Mouse (Mus musculus) hindbrain, embryonic 14.5 days (tissue): Measurements from ENCODE around the gene Shroom4. TPM values are rescaled to one million over a fixed set of nuclear protein-coding genes. Genes with fewer than 3 reads are reported as not detected.

Experiments
- ATAC-seq: fragments of 200-750 bp; cut with Nextera tagmentation; 2 replicates; pipeline ENCODE4 v1.8.0; 2017; ENCODE audit warnings: moderate number of reproducible peaks, mild to moderate bottlenecking, moderate TSS enrichment, moderate library complexity; ENCODE audit not compliant: low FRiP score
- DNase-seq: peaks from one replicate; pipeline ENCODE4 v3.0.0-alpha.2; 2015; ENCODE audit warnings: low spot score
- H3K27ac ChIP-seq: fragments of 300-500 bp; sonication (generic); 2 replicates; pipeline ENCODE4 v1.5.1; 2014; ENCODE audit warnings: mild to moderate bottlenecking, moderate library complexity
- H3K27me3 ChIP-seq: fragments of 300-500 bp; sonication (generic); 2 replicates; pipeline ENCODE4 v1.6.1; 2014; ENCODE audit warnings: mild to moderate bottlenecking, low read length, mixed read lengths; ENCODE audit not compliant: control insufficient read depth, insufficient read depth
- H3K36me3 ChIP-seq: fragments of 300-500 bp; sonication (generic); replicated peaks from 2 replicates; pipeline ENCODE4 v1.6.1; 2014; ENCODE audit not compliant: control insufficient read depth, insufficient read depth
- H3K4me1 ChIP-seq: fragments of 300-500 bp; sonication (generic); replicated peaks from 2 replicates; pipeline ENCODE4 v1.6.1; 2014; ENCODE audit warnings: antibody characterized with exemption, low read length, mixed read lengths; ENCODE audit not compliant: control insufficient read depth, insufficient read depth
- H3K4me2 ChIP-seq: fragments of 300-500 bp; sonication (generic); replicated peaks from 2 replicates; pipeline ENCODE4 v1.6.1; 2014; ENCODE audit warnings: mild to moderate bottlenecking, moderate library complexity
- H3K4me3 ChIP-seq: fragments of 300-500 bp; sonication (generic); replicated peaks from 2 replicates; pipeline ENCODE4 v1.5.1; 2014; ENCODE audit warnings: mild to moderate bottlenecking, low read length
- H3K9ac ChIP-seq: fragments of 300-500 bp; sonication (generic); 2 replicates; pipeline ENCODE4 v1.6.1; 2014
- H3K9me3 ChIP-seq: fragments of 300-500 bp; sonication (generic); 2 replicates; pipeline ENCODE4 v1.6.1; 2016; ENCODE audit warnings: low read length; ENCODE audit not compliant: control insufficient read depth
- WGBS: fragments of 180-500 bp; shearing (Covaris S2); extraction: QIAGEN DNeasy Blood & Tissue Kit; methylation state at CpG from one replicate; pipeline ENCODE4 v1.1.7; 2014; 5-methylcytosine and 5-hydroxymethylcytosine counted together
- polyA plus RNA-seq: library from polyadenylated mRNA; unstranded; fragments of >200 nt; fragmentation: Nextera tagmentation; extraction: Ambion mirVana; gene quantifications from 2 replicates; pipeline ENCODE4 v1.2.1, GENCODE M21; 2014

The Shroom4 gene
- 2.1 and 2.5 TPM in 2 replicates for polyA plus RNA-seq

DNA sequence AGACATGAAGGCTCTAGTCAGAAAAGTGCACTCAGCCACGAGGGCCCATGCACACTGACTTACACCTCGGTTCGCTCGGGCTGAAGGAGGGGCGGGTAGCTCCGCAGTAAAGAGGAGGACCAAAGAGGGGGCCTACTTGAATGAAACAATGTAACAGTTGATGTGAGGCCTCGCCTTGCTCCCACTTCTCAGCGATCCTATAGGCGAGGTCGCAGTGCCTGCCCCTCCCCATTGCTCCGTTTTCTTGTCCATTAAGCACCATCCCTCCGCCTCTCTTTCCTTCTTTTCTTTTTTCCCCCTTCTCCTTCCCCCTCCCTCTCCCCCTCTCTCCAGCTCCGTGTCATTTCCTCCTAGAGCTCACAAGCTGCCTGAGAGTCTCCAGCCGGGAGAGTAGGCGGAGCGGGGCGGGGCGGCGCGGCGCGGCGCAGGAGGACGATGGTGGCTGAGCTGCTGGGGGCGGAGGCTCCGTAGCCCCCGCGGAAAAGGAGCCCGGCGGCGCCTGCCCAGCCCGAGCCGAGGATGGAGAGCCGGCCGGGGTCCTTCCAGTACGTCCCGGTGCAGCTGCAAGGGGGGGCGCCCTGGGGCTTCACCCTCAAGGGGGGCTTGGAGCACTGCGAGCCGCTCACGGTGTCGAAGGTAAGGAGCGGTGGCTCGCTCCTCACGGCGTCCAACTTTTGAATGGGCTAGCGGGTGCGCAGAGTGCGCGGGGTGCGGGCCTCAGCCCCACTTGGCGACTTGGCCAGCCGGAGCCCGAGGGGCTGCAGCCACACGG, at the start of gene Shroom4:
TSS of gene Shroom4 (plus strand) at position 229 of the 772 bp plus-strand sequence.
- peak within 1 kb of the TSS; percentile 58 for H3K9ac ChIP-seq

DNA sequence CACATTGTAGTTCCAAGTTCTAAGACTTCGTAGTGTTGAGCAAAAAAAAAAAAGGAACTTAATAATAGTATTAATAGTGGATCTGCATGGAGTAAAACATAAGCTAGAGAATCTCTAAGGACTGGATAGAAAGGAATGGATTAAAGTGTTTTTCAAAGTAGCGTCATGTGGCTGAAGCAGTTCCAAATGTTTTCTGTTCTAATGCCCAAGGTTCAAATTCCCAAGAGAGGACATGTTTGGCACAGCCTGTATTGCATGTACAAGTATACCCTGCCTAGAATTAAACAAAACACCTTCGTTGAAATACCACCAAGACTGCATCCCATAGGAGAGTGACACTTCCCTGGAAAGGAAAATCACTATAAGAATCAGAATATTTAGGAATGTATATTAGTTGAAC, 42.8 kb upstream of the Shroom4 start:
- ATAC-seq (no peak), DNase-seq (no peak)
- 83% methylated on average over 3 of the region's 3 CpGs for WGBS
- H3K9me3 ChIP-seq: no peaks in the 10 kb centered on the region
- no peak overlapping the region for H3K27ac ChIP-seq
- no peak overlapping the region for H3K9ac ChIP-seq
- no peaks in the 10 kb centered on the region for H3K36me3 ChIP-seq
- no peak overlapping the region for H3K4me2 ChIP-seq
- no peaks in the 10 kb centered on the region for H3K4me1 ChIP-seq
- H3K27me3 ChIP-seq: no peaks in the 10 kb centered on the region
- no peak overlapping the region for H3K4me3 ChIP-seq

More for the DNA sequence above, at the start of gene Shroom4:
- peak within 1 kb of the TSS; percentile 69 for H3K4me2 ChIP-seq
- no peaks in the 10 kb centered on the region for H3K9me3 ChIP-seq
- H3K4me3 ChIP-seq: peak within 1 kb of the TSS; percentile 63
- ATAC-seq (peak; percentile 96), DNase-seq (peak; percentile 69)
- H3K36me3 ChIP-seq: no peaks in the 10 kb centered on the region
- 0 out of 2 replicates have a peak, but pooled peaks cover 6% of the 10 kb centered on the region for H3K4me1 ChIP-seq
- H3K27me3 ChIP-seq: no peaks in the 10 kb centered on the region
- WGBS: 12% methylated on average over 47 of the region's 55 CpGs
- peak within 1 kb of the TSS; percentile 77 for H3K27ac ChIP-seq

DNA sequence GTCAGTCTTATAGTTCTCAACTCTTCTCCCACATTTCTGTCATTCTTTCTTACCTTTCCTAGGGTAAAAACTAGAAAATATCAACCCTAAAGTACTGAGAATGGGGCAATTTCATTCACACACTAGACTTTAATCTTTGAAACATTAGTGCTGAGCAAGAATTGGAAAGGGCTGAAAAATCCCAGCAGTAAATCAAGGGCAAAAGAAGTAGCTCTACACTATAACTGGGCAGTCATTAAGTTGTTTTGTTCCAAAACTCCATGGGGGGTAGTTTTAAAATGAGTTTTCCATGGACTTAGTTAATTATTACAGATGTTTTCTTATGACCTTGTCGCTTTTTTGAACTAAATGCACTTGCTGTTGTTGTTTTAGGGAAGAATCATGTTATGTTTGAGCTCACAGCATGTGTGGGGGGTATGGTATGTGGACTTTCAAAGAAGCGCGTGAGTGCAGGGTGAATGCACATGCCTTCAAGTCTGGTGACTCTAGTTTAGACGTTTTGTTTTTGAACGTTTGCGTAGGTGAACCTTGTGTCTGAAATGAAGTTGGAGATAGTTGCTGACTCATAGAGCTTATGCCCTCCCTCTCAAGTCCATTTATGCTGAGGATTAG, 42.0 kb upstream of the Shroom4 start:
- WGBS: 65% methylated on average over 6 of the region's 6 CpGs
- no peak overlapping the region for H3K9ac ChIP-seq
- no peaks in the 10 kb centered on the region for H3K36me3 ChIP-seq
- DNase-seq (no peak), ATAC-seq (no peak)
- no peak overlapping the region for H3K4me3 ChIP-seq
- H3K27me3 ChIP-seq: no peaks in the 10 kb centered on the region
- no peaks in the 10 kb centered on the region for H3K4me1 ChIP-seq
- no peaks in the 10 kb centered on the region for H3K9me3 ChIP-seq
- no peak overlapping the region for H3K4me2 ChIP-seq
- no peak overlapping the region for H3K27ac ChIP-seq

DNA sequence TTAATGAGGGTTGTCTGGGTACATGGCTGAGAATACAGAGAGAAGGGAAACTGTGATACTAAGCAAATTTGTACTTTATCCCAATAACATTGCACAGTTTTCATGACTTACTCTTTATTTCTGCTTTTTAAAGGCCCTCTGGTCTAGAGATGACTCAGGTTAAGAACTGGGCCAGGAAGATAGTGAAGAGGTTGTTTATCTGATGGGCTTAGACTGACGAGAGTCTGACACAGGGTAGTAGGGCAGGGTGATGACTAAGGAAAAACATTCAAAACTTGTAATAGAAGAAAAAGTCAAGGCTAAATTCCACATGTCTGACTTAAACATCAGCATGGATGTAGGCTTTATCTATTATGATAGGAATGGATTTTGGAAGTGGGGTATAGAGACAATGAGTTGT, 30.8 kb upstream of the Shroom4 start:
- no peak overlapping the region for H3K27ac ChIP-seq
- no peak overlapping the region for H3K9ac ChIP-seq
- DNase-seq (no peak), ATAC-seq (no peak)
- no peak overlapping the region for H3K4me2 ChIP-seq
- no peaks in the 10 kb centered on the region for H3K9me3 ChIP-seq
- H3K4me3 ChIP-seq: no peak overlapping the region
- H3K27me3 ChIP-seq: no peaks in the 10 kb centered on the region
- 86% methylated on average over 1 of the region's 1 CpGs for WGBS
- no peaks in the 10 kb centered on the region for H3K4me1 ChIP-seq
- no peaks in the 10 kb centered on the region for H3K36me3 ChIP-seq

DNA sequence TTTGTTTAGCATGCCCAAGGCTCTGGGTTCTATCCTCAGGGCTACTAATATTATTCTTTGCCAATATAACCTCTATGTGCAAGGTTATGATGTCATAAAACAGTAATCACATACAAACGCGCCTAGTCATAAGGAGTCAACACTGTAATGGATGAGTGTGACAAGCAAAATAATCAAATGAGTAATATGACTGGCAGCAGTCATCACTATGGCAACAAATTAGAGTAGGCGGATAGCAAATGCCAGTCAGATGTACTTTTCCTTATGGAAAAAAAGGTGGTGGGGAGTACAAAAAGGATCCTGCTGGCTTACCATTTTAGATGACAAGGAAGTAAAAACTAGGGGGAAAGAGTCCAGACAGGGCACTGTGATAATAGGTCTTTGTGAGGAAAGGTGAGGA, 28.9 kb upstream of the Shroom4 start:
- no peak overlapping the region for H3K4me3 ChIP-seq
- H3K9ac ChIP-seq: no peak overlapping the region
- no peak overlapping the region for H3K27ac ChIP-seq
- no peak for DNase-seq
- no peak overlapping the region for H3K4me2 ChIP-seq
- H3K4me1 ChIP-seq: no peaks in the 10 kb centered on the region
- H3K27me3 ChIP-seq: no peaks in the 10 kb centered on the region
- WGBS: 80% methylated on average over 3 of the region's 3 CpGs
- no peaks in the 10 kb centered on the region for H3K9me3 ChIP-seq
- H3K36me3 ChIP-seq: no peaks in the 10 kb centered on the region
- no peak for ATAC-seq

DNA sequence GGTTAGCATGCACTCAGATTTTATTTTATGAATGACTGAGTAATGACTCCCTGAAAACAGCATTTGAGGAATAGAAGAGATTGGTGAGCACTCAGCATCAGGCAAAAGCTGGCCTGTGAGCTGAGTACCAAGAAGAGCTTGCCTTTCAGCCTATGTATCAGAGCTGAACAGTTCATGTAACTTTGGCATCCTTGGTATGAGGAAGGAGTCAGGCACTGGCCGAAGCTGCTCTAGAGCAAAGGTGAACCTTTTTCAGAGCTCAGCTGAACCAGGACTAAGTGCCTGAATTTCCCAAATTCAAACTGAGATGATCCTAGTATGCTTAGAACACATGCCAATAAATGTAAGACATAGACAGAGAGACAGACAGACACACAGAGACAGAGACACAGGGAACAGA, 5.8 kb upstream of the Shroom4 start:
- no peaks in the 10 kb centered on the region for H3K9me3 ChIP-seq
- no peaks in the 10 kb centered on the region for H3K4me1 ChIP-seq
- H3K27me3 ChIP-seq: no peaks in the 10 kb centered on the region
- H3K27ac ChIP-seq: no peak overlapping the region
- DNase-seq (no peak), ATAC-seq (no peak)
- no peak overlapping the region for H3K4me3 ChIP-seq
- H3K36me3 ChIP-seq: no peaks in the 10 kb centered on the region
- 94% methylated on average over 1 of the region's 1 CpGs for WGBS
- no peak overlapping the region for H3K9ac ChIP-seq
- no peak overlapping the region for H3K4me2 ChIP-seq

DNA sequence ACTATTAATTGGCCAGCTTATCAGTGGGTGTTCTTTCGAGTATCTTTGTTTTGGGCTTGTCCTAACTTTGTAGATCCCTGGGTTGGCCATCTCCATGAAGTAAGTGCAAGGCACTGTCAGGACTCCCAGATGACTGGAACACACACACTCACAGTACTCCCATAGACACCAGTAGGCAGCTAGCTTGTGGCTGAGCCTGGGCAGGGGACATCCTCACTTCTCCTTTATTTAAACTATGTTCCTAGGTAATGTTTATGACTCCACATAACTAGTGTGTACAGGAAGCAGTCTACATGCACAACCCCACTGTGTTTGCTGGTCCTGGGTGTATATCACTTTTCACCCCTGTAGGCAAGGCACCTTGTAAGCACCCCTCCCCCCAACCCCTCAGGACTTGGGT, 461 bp upstream of the Shroom4 start:
- Histone ChIP-seq H3K27ac (peak overlapping the region; percentile 77; the same call in 1 of the 2 replicates), H3K4me1 (0 out of 2 replicates have a peak, but pooled peaks cover 6% of the 10 kb centered on the region), H3K9ac (peak overlapping the region; percentile 58; the same call in 1 of the 2 replicates), H3K36me3 (no peaks in the 10 kb centered on the region), H3K27me3 (no peaks in the 10 kb centered on the region), H3K4me2 (peak overlapping the region; percentile 69), H3K9me3 (no peaks in the 10 kb centered on the region), H3K4me3 (peak overlapping the region; percentile 63)
- ATAC-seq (no peak), DNase-seq (no peak)
- 45% methylated on average over 1 of the region's 1 CpGs for WGBS

DNA sequence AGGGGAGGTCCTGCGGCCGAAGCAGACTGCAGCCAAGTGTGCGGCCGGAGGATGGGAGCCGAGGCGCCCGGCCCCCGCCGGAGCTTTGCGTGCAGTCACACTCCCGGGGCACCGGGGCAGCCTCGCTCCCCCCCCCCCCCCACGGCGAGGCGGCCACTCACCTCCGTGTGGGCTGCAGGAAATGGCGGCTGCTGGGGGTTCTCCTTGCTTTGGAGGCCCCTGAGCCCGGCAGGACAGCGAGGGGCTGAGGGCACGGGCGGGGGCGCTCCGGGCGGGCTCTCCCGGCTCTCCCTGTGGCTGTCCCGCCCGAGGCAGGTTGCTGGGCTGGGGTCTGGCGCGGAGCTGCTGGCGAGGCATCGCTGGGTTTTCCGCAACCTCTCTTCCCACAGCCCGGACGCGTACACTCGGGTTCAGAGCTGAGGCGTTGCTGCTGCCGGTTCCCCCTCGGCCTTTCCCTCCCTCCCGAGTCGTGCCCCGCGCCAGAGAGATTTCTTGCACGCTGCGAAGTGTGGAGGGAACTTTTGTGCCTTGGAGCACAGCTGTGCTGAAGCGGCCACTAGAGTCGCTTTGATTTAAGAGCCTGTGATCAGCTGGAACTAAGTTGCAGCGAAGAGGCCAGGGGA, 855 bp downstream of the Shroom4 start:
- no peaks in the 10 kb centered on the region for H3K9me3 ChIP-seq
- peak; percentile 38 for ATAC-seq
- 0 out of 2 replicates have a peak, but pooled peaks cover 6% of the 10 kb centered on the region for H3K4me1 ChIP-seq
- WGBS: 9% methylated on average over 36 of the region's 49 CpGs
- no peaks in the 10 kb centered on the region for H3K36me3 ChIP-seq
- H3K4me2 ChIP-seq: peak overlapping the region; percentile 69
- no peaks in the 10 kb centered on the region for H3K27me3 ChIP-seq
- peak overlapping the region; percentile 77 for H3K27ac ChIP-seq
- peak overlapping the region; percentile 58 for H3K9ac ChIP-seq
- H3K4me3 ChIP-seq: peak overlapping the region; percentile 63
- no peak for DNase-seq

DNA sequence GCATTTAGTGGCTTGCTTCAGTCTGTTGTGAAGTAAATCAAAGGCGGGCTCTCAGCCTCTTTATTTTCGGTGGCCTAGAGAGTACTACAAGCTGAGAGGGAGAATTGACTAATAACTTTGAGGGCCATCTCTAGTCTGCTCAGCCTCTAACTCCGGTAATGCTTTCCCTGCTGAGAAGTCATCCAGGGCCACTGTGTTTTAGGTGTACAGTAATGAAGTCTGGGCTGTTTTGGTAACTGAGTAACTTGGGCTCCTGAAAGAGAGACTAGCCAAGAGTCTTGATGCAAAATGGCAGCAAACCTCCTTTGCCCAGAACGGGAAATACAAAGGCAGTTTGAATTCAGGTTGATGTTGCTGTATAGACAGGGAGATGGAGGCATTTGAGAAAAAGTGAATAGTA, 3.3 kb downstream of the Shroom4 start:
- DNase-seq: no peak
- Histone ChIP-seq H3K27ac (no peak overlapping the region), H3K4me3 (no peak overlapping the region), H3K9ac (no peak overlapping the region), H3K27me3 (no peaks in the 10 kb centered on the region), H3K4me1 (0 out of 2 replicates have a peak, but pooled peaks cover 6% of the 10 kb centered on the region), H3K36me3 (no peaks in the 10 kb centered on the region), H3K9me3 (no peaks in the 10 kb centered on the region), H3K4me2 (no peak overlapping the region)
- 79% methylated on average over 4 of the region's 4 CpGs for WGBS
- ATAC-seq: no peak
